Mouse (Mus musculus): Measurements from ENCODE around the gene Rabep1.

- no peak for TF ChIP-seq GATA1 (IDR thresholded peaks at IDR 0.05; ENCODE audit: borderline replicate concordance, low read length)
- TF ChIP-seq FLI1 (IDR thresholded peaks at IDR 0.05; ENCODE audit: low read length) = no peak
These were observed 11.2 kb upstream of the Rabep1 start for GRCm38 (mm10) chr11:70833408-70833807.

Data from megakaryocyte, embryonic 14.5 days (primary cell).